Mouse (Mus musculus) B cell, adult (primary cell): Measurements from ENCODE around the gene Mboat1. TPM values are rescaled to one million over a fixed set of nuclear protein-coding genes. Genes with fewer than 3 reads are reported as not detected.

Experiments
- total RNA-seq: library from RNA; stranded (reverse); gene quantifications from 4 replicates; pipeline ENCODE4 v1.2.4, GENCODE M21; 2023; ENCODE audit not compliant: inconsistent age

The Mboat1 gene
- not detected in 4 replicates for total RNA-seq

DNA sequence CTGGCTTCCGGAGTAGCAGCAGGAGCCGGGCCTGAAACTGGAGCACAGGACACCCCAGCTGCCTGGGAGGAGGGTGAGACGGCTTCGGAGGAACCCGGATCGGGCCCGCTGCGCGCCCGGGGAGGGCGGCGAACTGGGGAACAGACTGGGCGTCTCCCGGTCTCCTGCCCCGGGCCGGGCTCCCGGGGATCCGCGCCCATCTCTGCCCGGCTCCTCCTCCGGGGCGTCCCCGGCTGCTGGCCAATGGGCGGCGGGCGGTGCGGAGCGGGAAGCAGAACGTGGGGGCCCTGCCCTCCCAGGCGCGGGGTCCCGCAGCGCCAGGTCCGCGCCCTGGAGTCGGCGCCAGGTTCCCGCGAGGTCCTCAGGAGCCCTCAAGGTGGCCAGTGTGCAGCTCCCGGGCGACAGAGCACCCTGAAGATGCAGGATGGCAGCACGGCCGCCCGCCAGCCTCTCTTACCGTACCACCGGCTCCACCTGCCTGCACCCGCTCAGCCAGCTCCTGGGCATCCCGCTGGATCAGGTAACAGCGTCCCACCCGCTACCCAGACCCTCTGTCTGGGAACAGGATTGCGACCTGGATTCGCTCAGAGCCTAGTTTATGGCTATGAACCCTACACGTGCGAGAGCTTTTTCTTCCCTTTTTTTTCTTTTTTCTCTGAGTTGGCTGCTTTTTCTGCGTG, at the start of gene Mboat1:
Gene Mboat1 (plus strand): TSS at position 247 of the 680 bp plus-strand sequence.

Other genes starting within 250 kb of the Mboat1 start
- 6.5 to 7.5 TPM (median 7.2 TPM) in 4 replicates for gene E2f3, start 150.4 kb upstream of the Mboat1 start, total RNA-seq
- gene Agtr1a, start 200.0 kb downstream of the Mboat1 start, total RNA-seq: not detected in 4 replicates